Mouse (Mus musculus): Measurements from ENCODE around the gene B3gnt9. TPM values are rescaled to one million over a fixed set of nuclear protein-coding genes. Genes with fewer than 3 reads are reported as not detected.

Gene B3gnt9
- polyA plus RNA-seq, 1 experiment: 0.82 TPM

DNA sequence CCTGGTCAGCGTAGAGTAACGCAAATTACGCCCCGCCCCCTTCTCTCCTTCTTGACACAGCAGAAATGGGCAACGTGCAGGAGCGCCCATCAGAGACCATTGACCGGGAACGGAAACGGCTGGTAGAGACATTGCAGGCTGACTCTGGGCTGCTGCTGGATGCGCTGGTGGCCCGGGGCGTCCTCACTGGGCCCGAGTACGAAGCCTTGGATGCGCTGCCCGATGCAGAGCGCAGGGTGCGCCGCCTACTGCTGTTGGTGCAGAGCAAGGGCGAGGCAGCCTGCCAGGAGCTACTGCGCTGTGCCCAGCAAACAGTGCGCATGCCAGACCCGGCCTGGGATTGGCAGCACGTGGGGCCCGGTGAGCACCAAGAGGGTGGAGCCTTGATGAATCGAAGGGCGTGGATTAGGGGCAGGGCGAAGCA lies 24.0 kb upstream of the B3gnt9 start:
- Histone ChIP-seq H3K4me1 (ENCODE audit: control insufficient read depth, insufficient read depth, low read length) (peaks cover 1% of the 10 kb centered on the region), H3K27ac (ENCODE audit: control insufficient read depth, insufficient read depth, low read depth, low read length, poor library complexity) (no peak overlapping the region), H3K4me3 (replicated peaks; ENCODE audit: control insufficient read depth, low read depth, low read length) (no peak overlapping the region)
- no peak; the same call in 1 of the 2 replicates for TF ChIP-seq POLR2A (IDR thresholded peaks at IDR 0.05; ENCODE audit: borderline replicate concordance, control insufficient read depth, low read depth, low read length)
- TF ChIP-seq CTCF (IDR thresholded peaks at IDR 0.05; ENCODE audit: control insufficient read depth, insufficient read depth, low read length): no peak
- WGBS: under 1% methylated on average over 28 of the region's 28 CpGs

DNA sequence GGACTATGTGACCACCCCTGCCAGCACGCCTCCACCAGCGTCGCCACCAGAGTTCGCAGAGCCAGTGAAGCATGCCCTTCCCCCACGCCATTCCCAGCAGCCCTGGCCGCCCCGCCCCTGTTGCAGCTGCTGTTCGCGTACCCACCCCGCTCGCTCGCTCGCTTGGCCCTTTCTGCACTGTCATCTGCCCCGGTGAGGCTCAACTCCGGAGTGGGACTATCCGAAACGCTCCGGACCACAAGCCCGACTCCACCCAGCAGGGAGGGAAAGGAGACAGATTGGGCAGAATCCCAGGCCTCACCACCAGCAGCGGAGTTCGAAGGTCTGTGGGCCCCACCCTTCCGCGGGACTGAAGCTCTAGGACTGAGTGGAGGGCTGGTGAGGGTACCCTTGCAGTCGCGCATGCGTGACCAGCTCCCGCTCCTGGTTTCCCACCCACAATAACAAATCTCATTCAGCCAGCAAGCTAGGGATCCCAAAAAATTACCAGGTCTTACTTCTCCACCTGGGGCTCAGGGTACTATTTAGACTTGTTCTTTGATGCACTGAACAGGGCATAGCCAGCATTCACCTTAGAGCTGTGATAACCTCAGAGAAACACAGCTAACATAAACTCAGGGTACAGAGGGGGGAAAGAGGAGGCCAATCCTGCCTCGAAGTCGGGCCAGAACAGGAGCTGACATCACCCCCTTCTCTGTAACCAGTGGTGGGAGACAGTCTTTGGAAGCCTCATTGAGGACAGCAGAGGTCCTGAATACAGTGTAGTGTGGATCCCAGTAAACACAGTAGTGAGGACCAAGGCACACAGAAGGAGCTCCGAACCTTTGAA lies 21.6 kb upstream of the B3gnt9 start:
- H3K27ac ChIP-seq (ENCODE audit: control insufficient read depth, insufficient read depth, low read depth, low read length, poor library complexity): no peak overlapping the region
- WGBS: 5% methylated on average over 30 of the region's 30 CpGs
- no peak overlapping the region for H3K4me3 ChIP-seq (replicated peaks; ENCODE audit: control insufficient read depth, low read depth, low read length)
- peaks cover 1% of the 10 kb centered on the region for H3K4me1 ChIP-seq (ENCODE audit: control insufficient read depth, insufficient read depth, low read length)
- TF ChIP-seq CTCF (IDR thresholded peaks at IDR 0.05; ENCODE audit: control insufficient read depth, insufficient read depth, low read length) (no peak), POLR2A (IDR thresholded peaks at IDR 0.05; ENCODE audit: borderline replicate concordance, control insufficient read depth, low read depth, low read length) (no peak)

- H3K4me1 ChIP-seq (ENCODE audit: control insufficient read depth, insufficient read depth, low read length): peaks cover 1% of the 10 kb centered on the region
- 11% methylated on average over 10 of the region's 10 CpGs for WGBS
- TF ChIP-seq CTCF (IDR thresholded peaks at IDR 0.05; ENCODE audit: control insufficient read depth, insufficient read depth, low read length) (no peak), POLR2A (IDR thresholded peaks at IDR 0.05; ENCODE audit: borderline replicate concordance, control insufficient read depth, low read depth, low read length) (no peak)
- H3K4me3 ChIP-seq (replicated peaks; ENCODE audit: control insufficient read depth, low read depth, low read length): no peak within 1 kb of the TSS
- H3K27ac ChIP-seq (ENCODE audit: control insufficient read depth, insufficient read depth, low read depth, low read length, poor library complexity): no peak within 1 kb of the TSS
Observed at GRCm38 (mm10) chr8:105275840-105276239, 20.9 kb upstream of the B3gnt9 start, which contains the start of gene Nol3. Nol3 (plus strand) TSS chr8:105276140.

- TF ChIP-seq POLR2A (IDR thresholded peaks at IDR 0.05; ENCODE audit: borderline replicate concordance, control insufficient read depth, low read depth, low read length) (no peak), CTCF (IDR thresholded peaks at IDR 0.05; ENCODE audit: control insufficient read depth, insufficient read depth, low read length) (no peak)
- Histone ChIP-seq H3K27ac (ENCODE audit: control insufficient read depth, insufficient read depth, low read depth, low read length, poor library complexity) (no peak overlapping the region), H3K4me3 (replicated peaks; ENCODE audit: control insufficient read depth, low read depth, low read length) (no peak overlapping the region), H3K4me1 (ENCODE audit: control insufficient read depth, insufficient read depth, low read length) (peaks cover 1% of the 10 kb centered on the region)
- 28% methylated on average over 11 of the region's 11 CpGs for WGBS
Observed at GRCm38 (mm10) chr8:105275387-105275786, 20.4 kb upstream of the B3gnt9 start.

DNA sequence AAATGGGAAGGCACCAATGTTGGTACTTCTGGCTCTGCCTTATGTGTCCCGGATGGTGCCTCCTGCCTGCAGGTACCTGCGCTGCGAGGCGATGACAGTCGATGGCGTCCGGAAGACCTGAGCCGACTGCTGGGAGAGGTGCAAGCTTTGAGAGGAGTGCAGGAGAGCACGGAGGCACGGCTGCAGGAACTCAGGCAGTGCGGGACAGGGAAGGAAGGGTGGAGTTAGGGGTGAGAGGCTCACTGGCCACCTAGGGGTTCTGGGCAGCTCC lies 15.9 kb upstream of the B3gnt9 start:
- no peak overlapping the region for H3K4me3 ChIP-seq (replicated peaks; ENCODE audit: control insufficient read depth, low read depth, low read length)
- TF ChIP-seq POLR2A (IDR thresholded peaks at IDR 0.05; ENCODE audit: borderline replicate concordance, control insufficient read depth, low read depth, low read length) (no peak), CTCF (IDR thresholded peaks at IDR 0.05; ENCODE audit: control insufficient read depth, insufficient read depth, low read length) (no peak)
- H3K27ac ChIP-seq (ENCODE audit: control insufficient read depth, insufficient read depth, low read depth, low read length, poor library complexity): no peak overlapping the region
- no peaks in the 10 kb centered on the region for H3K4me1 ChIP-seq (ENCODE audit: control insufficient read depth, insufficient read depth, low read length)
- 18% methylated on average over 11 of the region's 11 CpGs for WGBS

DNA sequence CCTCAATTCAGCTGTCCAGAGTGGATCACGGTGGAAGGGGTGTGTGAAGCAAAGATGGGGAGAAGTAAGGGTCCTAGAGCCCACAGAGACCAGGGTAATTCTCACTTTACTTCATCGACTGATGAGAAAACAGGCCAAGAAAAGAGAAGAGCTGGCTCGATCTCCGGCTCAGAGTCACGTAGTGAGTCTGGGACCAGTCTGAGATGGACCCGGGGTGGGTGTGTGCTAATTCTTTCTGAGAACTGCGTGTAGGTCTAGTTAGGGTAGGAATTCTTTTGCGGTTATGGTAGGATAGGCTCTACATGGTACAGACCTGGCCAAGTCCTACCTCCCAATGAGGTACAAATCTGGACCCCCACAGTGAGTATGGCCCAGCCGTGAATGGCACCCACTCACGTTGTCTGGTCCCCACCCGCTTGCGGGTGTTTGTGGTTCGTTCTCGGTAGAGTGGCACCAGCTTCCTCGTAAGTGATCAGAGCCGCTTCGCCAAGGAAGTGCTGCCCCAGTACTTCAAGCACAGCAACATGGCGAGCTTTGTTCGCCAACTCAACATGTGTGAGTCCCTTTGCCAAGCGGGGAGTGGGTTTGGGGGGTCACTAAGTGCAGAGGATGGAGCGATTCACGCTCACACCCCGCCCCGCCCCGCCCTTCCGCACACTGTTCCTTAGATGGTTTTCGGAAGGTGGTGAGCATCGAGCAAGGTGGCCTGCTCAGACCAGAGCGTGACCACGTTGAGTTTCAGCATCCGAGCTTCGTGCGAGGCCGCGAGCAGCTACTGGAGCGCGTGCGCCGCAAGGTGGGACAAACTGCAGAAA lies 15.4 kb upstream of the B3gnt9 start:
- H3K4me1 ChIP-seq (ENCODE audit: control insufficient read depth, insufficient read depth, low read length): no peaks in the 10 kb centered on the region
- no peak for TF ChIP-seq POLR2A (IDR thresholded peaks at IDR 0.05; ENCODE audit: borderline replicate concordance, control insufficient read depth, low read depth, low read length)
- no peak for TF ChIP-seq CTCF (IDR thresholded peaks at IDR 0.05; ENCODE audit: control insufficient read depth, insufficient read depth, low read length)
- WGBS: 10% methylated on average over 39 of the region's 39 CpGs
- no peak overlapping the region; the same call in 1 of the 2 replicates for H3K27ac ChIP-seq (ENCODE audit: control insufficient read depth, insufficient read depth, low read depth, low read length, poor library complexity)
- H3K4me3 ChIP-seq (replicated peaks; ENCODE audit: control insufficient read depth, low read depth, low read length): no peak overlapping the region

DNA sequence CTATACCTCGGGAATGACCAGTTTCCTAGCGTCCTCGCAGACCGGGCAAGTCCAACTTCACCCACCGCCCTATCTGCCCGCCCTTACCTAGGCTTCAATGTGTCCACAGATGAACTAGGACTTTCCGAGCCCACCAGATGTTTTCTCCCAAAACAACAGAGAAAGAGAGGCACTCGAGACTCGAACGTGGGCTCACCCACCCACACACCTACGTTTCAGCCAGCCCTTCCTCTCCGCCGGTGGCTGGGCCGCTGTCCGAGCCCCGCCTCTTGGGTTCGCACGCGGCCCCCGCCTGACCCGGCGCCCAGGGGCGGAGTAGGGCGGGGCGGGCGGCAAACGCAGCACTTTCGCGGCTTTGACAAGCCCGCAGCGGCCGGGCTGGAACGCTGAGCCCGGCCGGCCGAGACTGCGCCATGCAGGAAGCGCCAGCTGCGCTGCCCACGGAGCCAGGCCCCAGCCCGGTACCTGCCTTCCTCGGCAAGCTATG lies 14.6 kb upstream of the B3gnt9 start, which contains the start of gene Hsf4:
Gene Hsf4, plus strand, starts transcription at position 341 of the 487 bp plus-strand sequence.
- 5% methylated on average over 42 of the region's 42 CpGs for WGBS
- Histone ChIP-seq H3K4me3 (replicated peaks; ENCODE audit: control insufficient read depth, low read depth, low read length) (no peak within 1 kb of the TSS), H3K27ac (ENCODE audit: control insufficient read depth, insufficient read depth, low read depth, low read length, poor library complexity) (no peak within 1 kb of the TSS; the same call in 1 of the 2 replicates), H3K4me1 (ENCODE audit: control insufficient read depth, insufficient read depth, low read length) (no peaks in the 10 kb centered on the region)
- no peak for TF ChIP-seq CTCF (IDR thresholded peaks at IDR 0.05; ENCODE audit: control insufficient read depth, insufficient read depth, low read length)
- TF ChIP-seq POLR2A (IDR thresholded peaks at IDR 0.05; ENCODE audit: borderline replicate concordance, control insufficient read depth, low read depth, low read length): peak; percentile 32; the same call in 1 of the 2 replicates

DNA sequence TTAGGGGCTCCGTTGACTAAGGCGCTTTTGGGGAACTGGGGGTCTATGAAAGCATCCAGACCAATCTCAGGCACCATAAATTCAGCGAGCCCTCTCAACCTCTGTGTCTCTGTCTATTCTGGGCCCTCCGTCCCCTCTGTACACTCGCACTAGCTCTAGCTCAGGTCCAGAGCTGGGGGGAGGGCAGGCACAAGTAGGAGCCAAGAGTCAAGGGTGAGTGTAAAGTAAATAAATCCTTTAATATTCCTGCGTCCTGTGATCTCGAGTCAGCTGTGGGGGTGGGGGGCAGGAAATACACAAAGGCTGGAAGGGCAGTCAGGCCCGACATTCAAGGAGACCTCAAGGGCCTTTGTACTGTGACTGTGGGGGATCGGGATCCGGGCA lies 14.1 kb upstream of the B3gnt9 start:
- no peaks in the 10 kb centered on the region for H3K4me1 ChIP-seq (ENCODE audit: control insufficient read depth, insufficient read depth, low read length)
- TF ChIP-seq POLR2A (IDR thresholded peaks at IDR 0.05; ENCODE audit: borderline replicate concordance, control insufficient read depth, low read depth, low read length) (no peak), CTCF (IDR thresholded peaks at IDR 0.05; ENCODE audit: control insufficient read depth, insufficient read depth, low read length) (no peak)
- WGBS: 19% methylated on average over 10 of the region's 10 CpGs
- no peak overlapping the region for H3K27ac ChIP-seq (ENCODE audit: control insufficient read depth, insufficient read depth, low read depth, low read length, poor library complexity)
- H3K4me3 ChIP-seq (replicated peaks; ENCODE audit: control insufficient read depth, low read depth, low read length): no peak overlapping the region

All from bone marrow, adult 2 months (tissue).